Mouse (Mus musculus) myocyte (in vitro differentiated cells): ENCODE measurements around the gene Fkbp8.

Source experiments
- MAX ChIP-seq: IDR thresholded peaks from one replicate; pipeline ENCODE4 v1.6.1; 2011; ENCODE audit warnings: low read depth, mild to moderate bottlenecking, control low read depth
- MYOD1 ChIP-seq, 3 experiments: IDR thresholded peaks; one replicate each; pipeline ENCODE4 v1.6.1; 2011; ENCODE audit warnings: control low read depth in 2 of 3, low read depth in 2 of 3, mild to moderate bottlenecking in 2 of 3, moderate library complexity in 1 of 3; ENCODE audit not compliant: insufficient read length in 2 of 3, control insufficient read depth in 1 of 3
- POLR2A ChIP-seq: IDR thresholded peaks from one replicate; pipeline ENCODE4 v1.6.1; 2011; ENCODE audit warnings: low read depth, mild to moderate bottlenecking, control low read depth, moderate library complexity; ENCODE audit not compliant: insufficient read length
- POLR2AphosphoS2 ChIP-seq: IDR thresholded peaks from one replicate; pipeline ENCODE4 v1.6.1; 2011; ENCODE audit warnings: low read depth, control low read depth; ENCODE audit not compliant: insufficient read length
- REST ChIP-seq: IDR thresholded peaks from one replicate; pipeline ENCODE4 v1.6.1; 2011; ENCODE audit warnings: mild to moderate bottlenecking, control low read depth, moderate library complexity; ENCODE audit not compliant: insufficient read depth, insufficient read length

DNA sequence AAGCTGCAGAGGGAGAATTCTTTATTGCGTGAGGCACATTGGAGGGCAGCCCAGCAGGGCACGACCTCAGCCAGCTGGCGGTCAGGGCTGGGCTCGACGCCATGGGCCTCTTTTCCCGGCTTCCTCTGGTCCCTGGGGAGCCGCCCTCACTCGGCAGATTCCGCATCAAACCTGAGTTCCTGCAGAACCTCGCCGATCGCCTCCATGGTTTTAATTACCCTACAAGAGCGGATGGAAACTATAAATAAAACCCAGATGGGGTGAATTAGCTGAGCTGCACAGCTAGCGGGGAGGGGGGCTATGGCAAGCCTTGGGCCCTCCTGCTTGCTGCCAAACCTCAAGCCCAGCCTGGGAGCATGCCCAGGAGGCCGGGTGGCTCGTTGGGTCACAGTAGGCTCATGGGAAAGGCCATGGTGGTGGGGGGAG is 23.2 kb upstream of the Fkbp8 start:
- no peak for TF ChIP-seq REST
- no peak for TF ChIP-seq POLR2A
- TF ChIP-seq MAX: no peak
- TF ChIP-seq MYOD1 (IDR thresholded peaks at IDR 0.05; ENCODE audit: control insufficient read depth in 1 of 3, insufficient read length in 2 of 3, low read depth in 2 of 3): peak in 2 of 3 experiments; percentile 81 to 92
- peak; percentile 79 for TF ChIP-seq POLR2AphosphoS2
